Mouse (Mus musculus): Measurements from ENCODE around the gene Ms4a7. TPM values are rescaled to one million over a fixed set of nuclear protein-coding genes. Genes with fewer than 3 reads are reported as not detected.

The Ms4a7 gene
- polyA plus RNA-seq, 1 experiment from 2014 or later: 13.6 TPM

GRCm38 (mm10) chr19:11360106-11360505, 24.2 kb upstream of the Ms4a7 start:
- no peaks in the 10 kb centered on the region for H3K4me1 ChIP-seq (replicated peaks; ENCODE audit: control insufficient read depth, insufficient read depth)
- H3K9me3 ChIP-seq (ENCODE audit: control insufficient read depth, low read length): no peaks in the 10 kb centered on the region
- ATAC-seq (ENCODE audit: low FRiP score, low TSS enrichment): no peak
- no peak overlapping the region for H3K27ac ChIP-seq (replicated peaks)
- TF ChIP-seq CTCF (IDR thresholded peaks at IDR 0.05; ENCODE audit: low read depth): peak; percentile 73
- TF ChIP-seq EP300 (optimal IDR thresholded peaks at IDR 0.05): no peak
- no peak overlapping the region for H3K9ac ChIP-seq (ENCODE audit: low read length)
- no peak overlapping the region for H3K4me3 ChIP-seq (ENCODE audit: low read depth, low read length)
- H3K4me2 ChIP-seq (replicated peaks; ENCODE audit: low read depth): no peak overlapping the region
- no peak for DNase-seq (ENCODE audit: low spot score)
- no peaks in the 10 kb centered on the region for H3K36me3 ChIP-seq (ENCODE audit: control insufficient read depth, insufficient read depth, low read length)
- WGBS: 54% methylated on average over 3 of the region's 3 CpGs
- no peaks in the 10 kb centered on the region for H3K27me3 ChIP-seq (ENCODE audit: control insufficient read depth, insufficient read depth, low read length)

- Histone ChIP-seq H3K4me1 (replicated peaks; ENCODE audit: control insufficient read depth, insufficient read depth) (no peaks in the 10 kb centered on the region), H3K9me3 (ENCODE audit: control insufficient read depth, low read length) (no peaks in the 10 kb centered on the region), H3K4me2 (replicated peaks; ENCODE audit: low read depth) (no peak overlapping the region), H3K27ac (replicated peaks) (no peak overlapping the region), H3K27me3 (ENCODE audit: control insufficient read depth, insufficient read depth, low read length) (no peaks in the 10 kb centered on the region), H3K4me3 (ENCODE audit: low read depth, low read length) (no peak overlapping the region), H3K36me3 (ENCODE audit: control insufficient read depth, insufficient read depth, low read length) (no peaks in the 10 kb centered on the region), H3K9ac (ENCODE audit: low read length) (no peak overlapping the region)
- DNase-seq (ENCODE audit: low spot score) (no peak), ATAC-seq (ENCODE audit: low FRiP score, low TSS enrichment) (no peak)
- WGBS: 67% methylated on average over 7 of the region's 7 CpGs
- TF ChIP-seq EP300 (optimal IDR thresholded peaks at IDR 0.05) (no peak), CTCF (IDR thresholded peaks at IDR 0.05; ENCODE audit: low read depth) (no peak)
These were observed 19.8 kb upstream of the Ms4a7 start for GRCm38 (mm10) chr19:11355730-11356129.

- Histone ChIP-seq H3K9ac (ENCODE audit: low read length) (no peak overlapping the region), H3K9me3 (ENCODE audit: control insufficient read depth, low read length) (no peaks in the 10 kb centered on the region), H3K27me3 (ENCODE audit: control insufficient read depth, insufficient read depth, low read length) (no peaks in the 10 kb centered on the region), H3K36me3 (ENCODE audit: control insufficient read depth, insufficient read depth, low read length) (no peaks in the 10 kb centered on the region), H3K27ac (replicated peaks) (no peak overlapping the region), H3K4me2 (replicated peaks; ENCODE audit: low read depth) (no peak overlapping the region), H3K4me3 (ENCODE audit: low read depth, low read length) (no peak overlapping the region), H3K4me1 (replicated peaks; ENCODE audit: control insufficient read depth, insufficient read depth) (no peaks in the 10 kb centered on the region)
- no peak for DNase-seq (ENCODE audit: low spot score)
- TF ChIP-seq EP300 (optimal IDR thresholded peaks at IDR 0.05) (no peak), CTCF (IDR thresholded peaks at IDR 0.05; ENCODE audit: low read depth) (peak; percentile 68)
- no peak for ATAC-seq (ENCODE audit: low FRiP score, low TSS enrichment)
- 34% methylated on average over 3 of the region's 3 CpGs for WGBS
These were observed 15.9 kb upstream of the Ms4a7 start for GRCm38 (mm10) chr19:11351878-11352277.

DNA sequence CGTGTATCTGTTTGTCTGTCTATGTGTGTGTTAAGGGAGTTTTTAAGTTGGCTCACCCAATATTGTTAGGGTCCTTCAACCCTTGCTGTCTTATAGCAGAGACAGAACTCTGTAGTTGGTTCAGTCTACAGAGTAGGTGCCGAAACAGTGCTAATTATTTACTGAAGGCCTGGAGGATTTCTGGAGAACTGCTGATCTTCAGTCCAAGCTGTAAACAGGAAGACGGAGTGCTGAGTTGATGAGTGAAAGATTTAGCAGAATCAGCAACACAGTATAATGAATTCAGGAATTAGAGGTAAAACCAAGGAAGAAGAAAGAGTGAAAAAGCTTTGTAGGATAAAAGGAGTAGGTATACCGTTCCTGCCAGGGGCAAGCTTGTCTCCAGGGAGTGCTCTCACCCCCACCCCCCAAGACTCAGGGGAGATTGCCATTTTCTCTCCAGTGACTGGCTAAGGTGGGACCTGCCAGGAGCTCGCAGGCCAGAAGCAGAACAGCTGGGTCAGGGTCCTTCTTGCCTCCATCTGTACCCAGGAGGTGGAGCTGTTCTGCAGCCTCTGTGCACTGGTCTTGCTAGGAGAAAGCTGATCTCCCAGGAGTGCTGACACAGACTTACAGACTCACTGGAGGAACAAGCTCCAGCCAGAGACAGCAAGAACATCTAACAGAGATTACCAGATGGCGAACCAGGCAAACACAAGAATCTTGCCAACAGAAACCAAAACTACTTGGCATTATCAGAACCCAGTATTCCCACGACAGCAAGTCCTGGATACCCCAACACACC, 13.9 kb upstream of the Ms4a7 start:
- DNase-seq (ENCODE audit: low spot score): peak; percentile 24
- Histone ChIP-seq H3K27me3 (ENCODE audit: control insufficient read depth, insufficient read depth, low read length) (no peaks in the 10 kb centered on the region), H3K9ac (ENCODE audit: low read length) (no peak overlapping the region), H3K27ac (replicated peaks) (no peak overlapping the region), H3K4me2 (replicated peaks; ENCODE audit: low read depth) (no peak overlapping the region), H3K4me1 (replicated peaks; ENCODE audit: control insufficient read depth, insufficient read depth) (no peaks in the 10 kb centered on the region), H3K4me3 (ENCODE audit: low read depth, low read length) (no peak overlapping the region), H3K36me3 (ENCODE audit: control insufficient read depth, insufficient read depth, low read length) (no peaks in the 10 kb centered on the region), H3K9me3 (ENCODE audit: control insufficient read depth, low read length) (no peaks in the 10 kb centered on the region)
- WGBS: 56% methylated on average over 7 of the region's 7 CpGs
- 0 out of 2 replicates have a peak, but pooled peaks have one; percentile 35 for ATAC-seq (ENCODE audit: low FRiP score, low TSS enrichment)
- peak; percentile 65 for TF ChIP-seq CTCF (IDR thresholded peaks at IDR 0.05; ENCODE audit: low read depth)
- TF ChIP-seq EP300 (optimal IDR thresholded peaks at IDR 0.05): no peak

DNA sequence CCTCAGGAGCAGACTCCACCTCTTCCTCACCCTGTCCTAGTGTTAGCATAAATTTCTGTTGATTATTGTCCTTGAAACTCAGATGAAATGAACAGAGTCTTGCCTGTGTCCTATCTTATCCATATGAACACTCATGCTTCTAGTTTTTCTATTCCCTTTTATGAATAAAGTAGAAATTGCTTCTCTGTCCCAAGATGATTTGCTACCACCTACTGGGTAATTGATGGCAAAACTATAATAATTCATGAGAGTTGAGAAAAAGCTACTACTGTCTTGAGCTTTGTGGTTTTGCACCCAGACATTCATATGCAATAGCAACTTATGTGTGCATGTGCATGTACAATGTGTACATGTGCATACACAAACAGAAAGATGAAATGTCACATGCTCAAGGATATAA, 8.0 kb upstream of the Ms4a7 start:
- no peak overlapping the region for H3K27ac ChIP-seq (replicated peaks)
- H3K4me3 ChIP-seq (ENCODE audit: low read depth, low read length): no peak overlapping the region
- peak; percentile 52 for TF ChIP-seq CTCF (IDR thresholded peaks at IDR 0.05; ENCODE audit: low read depth)
- TF ChIP-seq EP300 (optimal IDR thresholded peaks at IDR 0.05): no peak
- no peaks in the 10 kb centered on the region for H3K36me3 ChIP-seq (ENCODE audit: control insufficient read depth, insufficient read depth, low read length)
- ATAC-seq (ENCODE audit: low FRiP score, low TSS enrichment) (no peak), DNase-seq (ENCODE audit: low spot score) (no peak)
- no peak overlapping the region for H3K4me2 ChIP-seq (replicated peaks; ENCODE audit: low read depth)
- H3K4me1 ChIP-seq (replicated peaks; ENCODE audit: control insufficient read depth, insufficient read depth): no peaks in the 10 kb centered on the region
- no peaks in the 10 kb centered on the region for H3K27me3 ChIP-seq (ENCODE audit: control insufficient read depth, insufficient read depth, low read length)
- no peaks in the 10 kb centered on the region for H3K9me3 ChIP-seq (ENCODE audit: control insufficient read depth, low read length)
- no peak overlapping the region for H3K9ac ChIP-seq (ENCODE audit: low read length)

GRCm38 (mm10) chr19:11343147-11343546, 7.2 kb upstream of the Ms4a7 start:
- H3K4me2 ChIP-seq (replicated peaks; ENCODE audit: low read depth): no peak overlapping the region
- ATAC-seq (ENCODE audit: low FRiP score, low TSS enrichment): no peak
- TF ChIP-seq CTCF (IDR thresholded peaks at IDR 0.05; ENCODE audit: low read depth): no peak
- TF ChIP-seq EP300 (optimal IDR thresholded peaks at IDR 0.05): no peak
- H3K4me1 ChIP-seq (replicated peaks; ENCODE audit: control insufficient read depth, insufficient read depth): no peaks in the 10 kb centered on the region
- H3K36me3 ChIP-seq (ENCODE audit: control insufficient read depth, insufficient read depth, low read length): no peaks in the 10 kb centered on the region
- no peak overlapping the region for H3K4me3 ChIP-seq (ENCODE audit: low read depth, low read length)
- no peaks in the 10 kb centered on the region for H3K27me3 ChIP-seq (ENCODE audit: control insufficient read depth, insufficient read depth, low read length)
- no peak overlapping the region for H3K27ac ChIP-seq (replicated peaks)
- no peak for DNase-seq (ENCODE audit: low spot score)
- no peak overlapping the region for H3K9ac ChIP-seq (ENCODE audit: low read length)
- H3K9me3 ChIP-seq (ENCODE audit: control insufficient read depth, low read length): no peaks in the 10 kb centered on the region

All from stomach, postnatal 0 days (tissue).